ENCODE assay signal across 25 mouse cellular contexts in genomic region chr11:54114746-54115145, GRCm38 (mm10). TPM values are rescaled to one million over a fixed set of nuclear protein-coding genes. Genes with fewer than 3 reads are reported as not detected.
DNase-seq lines count a peak whose midpoint lies in the region; ATAC-seq lines count a peak whose summit lies in the region.
"Had no signal": no experiment of that assay in that cellular context is flagged by ENCODE, and none has a peak within 500 bp of the region (broad histone marks: within the 10 kb centered on the region; RNA-seq: fewer than 3 reads in every experiment).

No protein-coding gene starts in this region.

- no peaks in the 10 kb centered on the region for H3K27me3 ChIP-seq in heart, embryonic 15.5 days
- H3K27me3 ChIP-seq: CH12.LX; embryonic facial prominence, embryonic 12.5 days; embryonic facial prominence, embryonic 15.5 days; heart, embryonic 12.5 days; hindbrain, embryonic 12.5 days; hindbrain, embryonic 15.5 days; Patski had no signal

- 96% methylated on average over 3 of the region's 3 CpGs for WGBS in heart, embryonic 15.5 days

- peak; percentile 9 for DNase-seq in cerebellum, postnatal 10 days
- no peak for DNase-seq in cerebellum, postnatal 36 days
- DNase-seq in gastrocnemius, postnatal 14 days: peak; percentile 58
- DNase-seq in gastrocnemius, postnatal 4 days (ENCODE audit: low spot score in 2 of 2): no peak
- DNase-seq in heart, postnatal 10 days: no peak
- DNase-seq: adrenal gland, postnatal 25 days; B cell, adult 2 months; cerebellum, adult 11-12 months; cerebellum, adult 8-10 months; forebrain, postnatal 0 days; gastrocnemius, postnatal 25 days; kidney, adult 2 months had no signal

- intact Hi-C loops in gastrocnemius, postnatal 14 days (cut with DNase I; ENCODE audit: low total_unique reads): no loop called here
- intact Hi-C loops in heart, postnatal 10 days (cut with DNase I): no loop called here

- no peak overlapping the region for H3K9ac ChIP-seq in heart, embryonic 15.5 days
- H3K9ac ChIP-seq: embryonic facial prominence, embryonic 12.5 days; embryonic facial prominence, embryonic 15.5 days; forebrain, postnatal 0 days; hindbrain, embryonic 12.5 days; hindbrain, embryonic 15.5 days had no signal

- peaks cover 19% of the 10 kb centered on the region; the same call in 1 of the 2 replicates for H3K36me3 ChIP-seq in heart, embryonic 15.5 days
- H3K36me3 ChIP-seq: G1E; hindbrain, embryonic 15.5 days had no signal

- H3K4me2 ChIP-seq in heart, embryonic 15.5 days: no peak overlapping the region
- H3K4me2 ChIP-seq: embryonic facial prominence, embryonic 12.5 days; embryonic facial prominence, embryonic 15.5 days; heart, embryonic 12.5 days; hindbrain, embryonic 15.5 days had no signal

- peak overlapping the region; percentile 94; the same call in 1 of the 2 replicates for H3K27ac ChIP-seq in heart, embryonic 15.5 days
- H3K27ac ChIP-seq: embryonic facial prominence, embryonic 12.5 days; hindbrain, embryonic 12.5 days; hindbrain, embryonic 15.5 days had no signal

- H3K4me1 ChIP-seq in heart, embryonic 15.5 days (replicated peaks): peaks cover 66% of the 10 kb centered on the region

- no peak overlapping the region for H3K4me3 ChIP-seq in heart, embryonic 15.5 days
- H3K4me3 ChIP-seq: embryonic facial prominence, embryonic 12.5 days; embryonic facial prominence, embryonic 15.5 days; heart, adult 2 months; heart, embryonic 12.5 days; hindbrain, embryonic 12.5 days; hindbrain, embryonic 15.5 days had no signal

- no peak for ATAC-seq in heart, embryonic 15.5 days (replicated peaks; ENCODE audit: insufficient number of reproducible peaks, insufficient read depth, low FRiP score, low read depth)
- ATAC-seq: forebrain, embryonic 14.5 days; forebrain, postnatal 0 days; intestine, postnatal 0 days; Patski had no signal

- H3K9me3 ChIP-seq in heart, embryonic 15.5 days (replicated peaks): no peaks in the 10 kb centered on the region
- H3K9me3 ChIP-seq: embryonic facial prominence, embryonic 12.5 days; embryonic facial prominence, embryonic 15.5 days; G1E; heart, embryonic 12.5 days; hindbrain, embryonic 12.5 days; hindbrain, embryonic 15.5 days had no signal

RNA-seq across cellular contexts. Expression of gene P4ha2, which starts 14.9 kb away (rescaled TPM):
- 10 to 100 TPM; 19.9 to 21.2 TPM for total RNA-seq in gastrocnemius, postnatal 14 days (2021)
- 10 to 100 TPM; 37.1 to 40.3 TPM for total RNA-seq in gastrocnemius, postnatal 4 days (2021)
- 46.0 and 54.6 TPM in 2 replicates for polyA plus RNA-seq in heart, embryonic 15.5 days (2015; fragmentation: Nextera tagmentation; extraction: Ambion mirVana)
- total RNA-seq in heart, postnatal 10 days (2021): 10 to 100 TPM; 36.8 to 37.0 TPM
- total RNA-seq: hematopoietic stem cell, adult 5-6 weeks had no signal
- polyA plus RNA-seq: G1E had no signal

RNA-seq across cellular contexts. Expression of gene Pdlim4, which starts 45.9 kb away (rescaled TPM):
- total RNA-seq in gastrocnemius, postnatal 14 days (2021): 10 to 100 TPM; 15.6 to 18.8 TPM
- total RNA-seq in gastrocnemius, postnatal 4 days (2021): 10 to 100 TPM; 65.2 to 67.1 TPM
- polyA plus RNA-seq in heart, embryonic 15.5 days (2015; fragmentation: Nextera tagmentation; extraction: Ambion mirVana): 11.4 and 20.8 TPM in 2 replicates
- 10 to 100 TPM; 23.4 to 28.2 TPM for total RNA-seq in heart, postnatal 10 days (2021)
- total RNA-seq: CH12.LX; hematopoietic stem cell, adult 5-6 weeks had no signal
- polyA plus RNA-seq: G1E had no signal

Comparison
In these comparisons a context has a peak if more than half of its experiments do, and no peak if none do; other contexts are left out.
1. DNase-seq: peak in cerebellum, postnatal 10 days (2 of 2) and gastrocnemius, postnatal 14 days (single experiment); none in cerebellum, postnatal 36 days (0 of 2), gastrocnemius, postnatal 4 days (0 of 2) and heart, postnatal 10 days (0 of 2).